8 mouse cellular contexts compared by ENCODE assay signal in the genomic region with DNA sequence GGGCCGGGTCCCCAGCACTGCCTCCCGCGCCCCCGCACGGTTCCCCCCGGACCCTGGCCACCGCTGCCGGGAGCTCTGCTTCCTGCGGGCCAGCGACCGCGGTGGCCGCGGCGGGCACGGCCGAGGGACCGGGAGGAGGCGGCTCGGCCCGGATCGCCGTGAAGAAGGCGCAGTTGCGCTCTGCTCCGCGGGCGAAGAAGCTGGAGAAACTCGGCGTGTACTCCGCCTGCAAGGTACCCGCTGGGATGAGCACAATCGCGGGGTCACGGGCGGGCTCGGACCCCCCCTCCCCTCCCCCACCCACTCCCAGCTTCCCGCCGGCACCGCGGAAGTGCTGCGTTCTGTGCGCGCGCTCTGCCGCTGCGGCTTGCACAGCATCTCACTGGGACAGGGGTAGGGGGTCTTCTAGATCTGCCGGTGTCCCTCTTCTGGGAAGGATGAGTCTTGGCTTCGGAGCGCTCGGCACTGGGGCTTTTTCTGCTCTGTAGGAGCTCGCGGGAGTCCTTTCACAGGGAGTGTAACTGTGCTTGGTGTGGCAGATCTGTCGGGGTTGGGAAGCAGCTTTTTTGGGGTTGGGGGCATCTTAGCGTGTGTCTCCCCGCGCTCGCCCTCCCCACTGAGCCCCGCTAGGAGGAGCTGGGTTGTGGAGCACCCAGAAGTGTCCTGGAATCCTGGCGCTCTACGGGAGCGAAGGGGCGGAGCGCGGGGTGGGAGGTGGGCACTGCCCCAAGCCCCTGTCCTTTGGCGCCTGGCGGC. TPM values are rescaled to one million over a fixed set of nuclear protein-coding genes. Genes with fewer than 3 reads are reported as not detected.
DNase-seq lines count a peak whose midpoint lies in the region; ATAC-seq and TF ChIP-seq lines count a peak whose summit lies in the region.

No protein-coding gene starts in this region.

- under 1% methylated on average over 61 of the region's 67 CpGs for whole genome bisulfite sequencing in bone marrow, adult 2 months
- WGBS in lung, postnatal 0 days = under 1% methylated on average over 37 of the region's 67 CpGs

- no peak for TF ChIP-seq CTCF in bone marrow, adult 2 months (IDR thresholded peaks at IDR 0.05; ENCODE audit: control insufficient read depth, insufficient read depth, low read length)
- TF ChIP-seq CTCF in embryonic fibroblast, embryonic 13.5 days (IDR thresholded peaks at IDR 0.05; ENCODE audit: borderline replicate concordance, insufficient read depth, low read length) = no peak
- TF ChIP-seq CTCF in lung, postnatal 0 days (IDR thresholded peaks at IDR 0.05) = peak; percentile 50

- no peak for TF ChIP-seq EP300 in lung, postnatal 0 days (IDR thresholded peaks at IDR 0.05)

- peak overlapping the region; percentile 99 for H3K27ac ChIP-seq in bone marrow, adult 2 months (ENCODE audit: control insufficient read depth, insufficient read depth, low read depth, low read length, poor library complexity)
- peak overlapping the region; percentile 66 for H3K27ac ChIP-seq in embryonic fibroblast, embryonic 13.5 days (ENCODE audit: insufficient read depth, low read length)
- peak overlapping the region; percentile 94 for H3K27ac ChIP-seq in lung, postnatal 0 days (ENCODE audit: low read length)

- H3K27me3 ChIP-seq in lung, postnatal 0 days (replicated peaks; ENCODE audit: insufficient read depth, low read length) = no peaks in the 10 kb centered on the region

- no peaks in the 10 kb centered on the region; the same call in 1 of the 2 replicates for H3K4me1 ChIP-seq in bone marrow, adult 2 months (ENCODE audit: control insufficient read depth, insufficient read depth, low read length)
- H3K4me1 ChIP-seq in embryonic fibroblast, embryonic 13.5 days (ENCODE audit: control insufficient read depth, insufficient read depth, low read length) = peaks cover 8% of the 10 kb centered on the region
- H3K4me1 ChIP-seq in lung, postnatal 0 days (ENCODE audit: insufficient read depth, low read depth, low read length) = peaks cover 13% of the 10 kb centered on the region

- H3K36me3 ChIP-seq in lung, postnatal 0 days (ENCODE audit: insufficient read depth, low read length) = no peaks in the 10 kb centered on the region

- intact Hi-C loops in heart, postnatal 10 days (cut with DNase I) = loop anchor here (2.0 to 10.0 kb wide), 5 partner anchors 17 to 121 kb away; a partner anchor contains a TSS

- peak overlapping the region; percentile 84 for H3K9ac ChIP-seq in lung, postnatal 0 days (replicated peaks; ENCODE audit: low read depth)

- H3K9me3 ChIP-seq in lung, postnatal 0 days (ENCODE audit: low read length) = no peaks in the 10 kb centered on the region

- ATAC-seq in lung, postnatal 0 days = peak; percentile 55

- DNase-seq in CD8-positive naive resting alpha-beta T cell, adult 2 months (ENCODE audit: low read depth in 2 of 2, low spot score in 2 of 2) = peak; percentile 31 to 35
- peak; percentile 74 to 76 for DNase-seq in heart, postnatal 10 days
- DNase-seq in kidney, postnatal 4 days = peak; percentile 70 to 77
- peak; percentile 51 for DNase-seq in lung, postnatal 0 days (ENCODE audit: low spot score)
- peak; percentile 66 for DNase-seq in ovary, postnatal 36 days (ENCODE audit: low spot score)
- DNase-seq in thymus, postnatal 36 days = peak; percentile 74 to 75

- peak overlapping the region; percentile 96 for H3K4me2 ChIP-seq in lung, postnatal 0 days (replicated peaks; ENCODE audit: low read depth, low read length)

- H3K4me3 ChIP-seq in bone marrow, adult 2 months (replicated peaks; ENCODE audit: control insufficient read depth, low read depth, low read length) = peak overlapping the region; percentile 87
- H3K4me3 ChIP-seq in embryonic fibroblast, embryonic 13.5 days (ENCODE audit: insufficient read depth, low read length) = peak overlapping the region; percentile 93
- peak overlapping the region; percentile 91 for H3K4me3 ChIP-seq in lung, postnatal 0 days (ENCODE audit: low read depth, low read length)

- peak; percentile 47; the same call in 1 of the 2 replicates for TF ChIP-seq POLR2A in bone marrow, adult 2 months (IDR thresholded peaks at IDR 0.05; ENCODE audit: borderline replicate concordance, control insufficient read depth, low read depth, low read length)
- peak; percentile 47; the same call in 1 of the 2 replicates for TF ChIP-seq POLR2A in embryonic fibroblast, embryonic 13.5 days (IDR thresholded peaks at IDR 0.05; ENCODE audit: low read depth, low read length)

RNA-seq across cellular contexts. Expression of a gene that starts 0.9 kb away (rescaled TPM):
- polyA plus RNA-seq in bone marrow, adult 2 months (2011; ENCODE audit: insufficient read depth, insufficient read length, low replicate concordance, missing spikeins) = 19.6 and 50.6 TPM in 2 replicates
- polyA plus RNA-seq in embryonic fibroblast, embryonic 13.5 days (2011; ENCODE audit: insufficient read length, low read depth, missing spikeins) = 26.8 and 33.2 TPM in 2 replicates
- 10 to 100 TPM; 91.6 to 95.9 TPM for total RNA-seq in heart, postnatal 10 days (2021)
- polyA plus RNA-seq in lung, postnatal 0 days (2015; fragmentation: Nextera tagmentation; extraction: Ambion mirVana) = 9.4 and 9.8 TPM in 2 replicates

RNA-seq across cellular contexts. Expression of a gene that starts 28.3 kb away (rescaled TPM):
- not detected in 2 replicates for polyA plus RNA-seq in bone marrow, adult 2 months (2011; ENCODE audit: insufficient read depth, insufficient read length, low replicate concordance, missing spikeins)
- 0.35 TPM in 1 of 2 replicates, not detected in the other for polyA plus RNA-seq in embryonic fibroblast, embryonic 13.5 days (2011; ENCODE audit: insufficient read length, low read depth, missing spikeins)
- total RNA-seq in heart, postnatal 10 days (2021) = not detected
- polyA plus RNA-seq in lung, postnatal 0 days (2015; fragmentation: Nextera tagmentation; extraction: Ambion mirVana) = 0.23 and 0.27 TPM in 2 replicates

Comparison
In these comparisons a context has a peak if more than half of its experiments do, and no peak if none do; other contexts are left out.
1. Peak in every context shown above with its lines: DNase-seq, ATAC-seq, H3K4me3 ChIP-seq and H3K27ac ChIP-seq.